Mouse (Mus musculus): ENCODE measurements around the gene Wfdc12.
"Not testable (repeated sequence)": the region's sequence is repeated elsewhere in the genome, so short reads cannot be mapped to it uniquely, and the experiment has no call there.

Gene Wfdc12

DNA sequence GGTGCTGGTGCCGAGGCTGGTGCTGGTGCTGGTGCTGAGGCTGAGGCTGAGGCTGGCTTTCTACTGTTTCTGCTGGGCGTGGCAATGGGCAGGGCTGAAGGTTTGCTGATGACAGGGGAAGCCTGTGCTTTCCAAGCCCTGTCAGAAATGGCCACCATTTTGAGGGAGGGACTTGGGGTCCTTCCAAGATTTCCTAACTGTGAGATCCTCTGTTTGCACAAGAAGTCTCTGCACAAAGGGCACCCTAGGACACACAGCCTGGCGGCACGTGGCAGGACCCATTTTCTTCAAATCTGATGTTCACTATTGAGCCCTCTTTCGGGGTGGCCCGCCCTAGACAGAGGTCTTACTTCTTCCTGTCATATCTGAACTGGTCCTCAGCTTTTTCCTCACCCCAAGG is at the start of gene Wfdc12:
Gene Wfdc12, minus strand, starts transcription at position 33 of the 400 bp plus-strand sequence.
- in situ Hi-C loops (cut with MboI, MseI): no loop called here

DNA sequence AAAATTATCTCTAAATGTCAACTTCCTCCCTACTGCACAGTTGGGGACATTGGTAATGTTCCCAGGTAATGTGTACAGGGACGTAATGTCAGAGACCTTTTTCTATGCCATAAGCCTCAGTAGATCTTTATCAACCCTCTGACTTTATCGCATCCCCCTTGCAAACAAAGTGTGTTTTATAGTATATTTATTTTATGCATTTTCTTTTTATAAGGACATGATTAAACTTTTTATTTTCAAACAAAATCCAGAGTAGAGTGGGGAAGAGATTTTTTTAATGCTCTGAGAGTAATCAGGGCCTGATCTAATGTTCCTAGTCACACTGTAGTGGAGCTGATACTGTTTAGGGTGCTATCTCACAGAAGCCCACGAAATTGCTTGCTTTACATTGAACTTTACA is 48.0 kb upstream of the Wfdc12 start, which contains the start of gene Svs2:
Gene Svs2, minus strand, starts transcription at position 101 of the 400 bp plus-strand sequence.
- in situ Hi-C loops (cut with MboI, MseI): no loop called here

DNA sequence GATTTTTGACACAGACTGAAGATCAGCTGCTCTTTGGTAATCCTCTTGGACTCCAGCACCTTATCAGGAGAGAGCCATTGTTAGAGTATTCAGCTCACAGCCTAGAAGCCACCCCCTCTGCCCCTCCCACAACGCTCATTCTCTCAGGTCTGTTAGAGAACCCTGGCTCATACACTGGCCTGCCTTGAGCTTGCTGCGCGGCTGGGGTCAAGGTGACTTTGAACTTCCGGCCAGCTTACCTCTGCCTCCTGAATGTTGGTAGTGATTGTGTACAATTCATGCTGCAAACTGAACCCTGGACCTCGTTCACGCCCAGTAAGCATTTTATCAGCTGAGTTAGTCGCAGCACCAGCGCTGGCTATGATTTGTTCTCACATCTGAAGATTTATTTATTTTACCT is 42.3 kb upstream of the Wfdc12 start:
- in situ Hi-C loops (cut with MboI, MseI): no loop called here

DNA sequence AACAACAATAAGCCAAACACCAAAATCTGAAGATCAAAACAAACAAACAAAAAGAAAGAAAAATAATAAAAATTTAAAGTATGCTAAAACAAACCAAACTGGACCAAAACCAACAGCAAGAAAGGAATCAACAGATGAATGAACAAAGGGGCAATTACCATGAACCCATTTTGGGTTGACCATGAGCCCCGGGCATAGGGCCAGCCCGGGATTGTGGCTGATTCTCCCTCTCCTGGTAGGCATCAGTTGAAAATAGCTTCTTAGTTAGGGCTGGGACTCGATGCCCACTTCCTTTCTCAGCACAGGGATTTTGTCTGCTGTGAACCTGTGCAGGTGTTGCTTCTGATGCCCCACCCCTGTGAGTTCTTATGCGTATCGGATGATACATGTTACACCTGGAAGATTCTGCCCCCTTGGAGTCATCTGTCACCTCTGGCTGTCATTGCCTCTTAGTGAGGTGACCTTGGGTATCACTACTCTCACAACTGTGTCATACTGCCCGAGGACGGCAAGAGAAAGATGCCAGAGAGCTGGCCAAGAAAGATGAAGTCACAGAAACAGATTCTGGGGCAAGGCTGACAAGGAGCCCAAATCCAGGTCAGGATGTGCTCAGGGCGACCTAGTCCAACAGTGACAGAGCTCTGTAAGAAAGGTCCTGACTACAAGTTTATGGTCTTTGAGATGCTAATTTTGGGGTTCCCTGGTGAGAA is 38.1 kb upstream of the Wfdc12 start:
- in situ Hi-C loops (cut with MboI, MseI): no loop called here

DNA sequence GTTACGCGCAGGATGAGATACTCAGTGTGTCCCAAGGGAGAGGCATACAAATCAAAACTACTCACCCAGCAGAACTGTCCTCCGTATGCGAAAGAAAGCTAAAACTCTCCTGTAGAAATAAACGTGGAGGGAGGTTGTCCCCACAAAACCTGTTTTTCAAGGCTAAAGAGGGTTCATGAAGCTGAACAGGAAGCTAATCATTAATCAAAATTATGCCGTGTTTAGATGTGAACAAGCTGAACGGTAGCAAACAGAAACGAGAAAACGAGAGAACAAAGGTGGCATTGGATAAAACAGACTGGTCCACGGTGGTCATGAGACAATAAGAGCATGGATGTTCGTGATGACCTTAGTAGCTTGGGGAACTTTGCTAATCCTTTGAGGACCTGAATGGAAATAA is 31.1 kb upstream of the Wfdc12 start, which contains the start of gene Wfdc15b:
Gene Wfdc15b, minus strand, starts transcription at position 139 of the 400 bp plus-strand sequence.
- in situ Hi-C loops (cut with MboI, MseI): no loop called here

DNA sequence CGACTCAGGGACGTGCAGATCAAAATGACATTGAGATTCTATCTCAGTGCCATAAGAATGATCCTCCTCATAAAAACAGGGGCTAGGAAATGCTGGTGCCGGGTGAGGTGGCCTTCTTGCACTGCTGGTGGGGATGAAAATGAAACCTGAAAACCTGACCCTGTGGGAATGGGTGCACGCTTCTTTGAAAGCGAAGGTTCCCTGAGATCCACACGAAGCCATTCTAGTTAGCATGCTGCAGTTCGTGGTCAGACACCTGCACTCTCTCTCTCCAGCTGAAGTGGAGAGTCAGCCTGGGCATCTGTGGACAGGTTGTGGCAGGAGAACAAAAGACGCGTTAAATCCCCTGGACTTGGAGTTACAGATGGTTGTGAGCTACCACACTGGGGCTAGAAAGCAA is 28.9 kb upstream of the Wfdc12 start:
- in situ Hi-C loops (cut with MboI, MseI): no loop called here

DNA sequence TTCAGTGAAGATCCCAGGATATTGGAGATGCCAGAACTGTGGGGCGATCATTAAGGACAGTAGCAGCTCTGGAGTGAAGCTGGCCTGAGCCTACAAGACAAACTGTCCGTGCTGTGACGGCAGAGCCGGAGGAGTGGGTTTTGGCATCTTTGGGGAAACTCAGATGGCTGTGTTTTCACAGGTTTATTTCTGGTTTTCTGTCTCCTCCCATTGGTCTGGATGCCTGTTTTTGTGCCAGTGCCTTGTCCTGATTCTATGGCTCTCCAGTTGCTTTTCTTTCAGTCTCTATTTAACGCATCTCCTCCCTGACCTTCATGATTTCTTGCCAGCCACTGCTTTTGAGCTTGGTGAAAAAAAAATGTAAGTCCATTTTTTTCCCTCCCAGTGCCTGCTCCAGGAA is 22.3 kb upstream of the Wfdc12 start:
- in situ Hi-C loops (cut with MboI, MseI): no loop called here

DNA sequence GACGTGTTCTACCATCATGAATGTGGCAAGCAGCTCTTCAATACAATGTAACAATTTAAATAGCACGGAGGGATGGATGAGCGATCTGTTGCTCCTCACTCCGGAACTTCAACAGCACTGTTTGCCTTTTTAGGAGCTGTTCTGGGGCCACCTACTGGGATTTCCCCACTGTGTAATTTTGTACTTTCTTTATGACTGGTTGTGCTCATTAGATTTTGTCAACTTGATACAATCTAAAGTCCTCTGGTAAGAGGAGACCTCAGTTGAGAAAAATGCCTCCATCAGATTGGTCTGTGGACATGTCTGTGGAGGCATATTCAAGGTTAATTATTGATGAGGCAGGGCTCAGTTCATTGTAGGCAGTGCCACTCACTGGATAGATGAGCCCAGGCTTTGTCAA is 20.5 kb upstream of the Wfdc12 start:
- in situ Hi-C loops (cut with MboI, MseI): no loop called here

DNA sequence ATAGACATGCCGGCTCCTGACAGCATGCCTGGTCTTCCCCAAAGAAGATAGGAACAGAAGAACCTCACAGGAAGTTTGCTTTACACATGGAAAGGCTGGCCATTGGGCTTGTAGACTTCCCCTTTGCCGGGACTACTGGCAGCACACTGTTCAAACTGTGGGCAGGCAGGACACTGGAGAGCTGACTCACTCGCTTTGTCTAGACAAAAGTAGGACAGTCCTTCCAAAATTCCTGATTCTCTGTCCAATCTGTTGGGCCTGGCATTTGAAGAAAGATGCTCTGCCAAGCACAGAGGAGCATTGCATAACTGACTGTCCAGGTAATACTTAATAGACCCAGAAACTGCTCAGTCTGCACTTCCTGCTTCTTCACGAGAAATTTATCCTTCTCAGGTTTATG is 16.3 kb upstream of the Wfdc12 start:
- in situ Hi-C loops (cut with MboI, MseI): no loop called here

DNA sequence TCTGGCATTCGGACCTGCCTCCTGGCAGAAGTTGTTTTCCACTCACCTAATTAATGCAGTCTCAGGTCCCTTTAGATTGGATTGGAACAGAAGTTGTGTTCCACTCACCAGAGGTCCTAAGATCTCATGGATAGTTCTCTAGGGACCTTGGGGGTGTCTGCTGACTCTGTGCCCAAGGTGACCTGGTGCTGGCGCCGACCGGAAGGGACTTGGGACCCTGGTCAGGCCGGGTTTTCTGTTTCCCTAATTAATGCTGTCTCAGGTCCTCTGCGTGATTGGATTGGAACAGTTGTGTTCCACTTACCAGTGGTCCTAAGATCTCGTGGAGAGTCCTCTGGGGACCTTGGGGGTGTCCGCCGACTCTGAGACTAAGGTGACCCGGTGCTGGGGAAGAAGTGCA is 15.6 kb upstream of the Wfdc12 start:
- in situ Hi-C loops (cut with MboI, MseI): not testable (repeated sequence)

DNA sequence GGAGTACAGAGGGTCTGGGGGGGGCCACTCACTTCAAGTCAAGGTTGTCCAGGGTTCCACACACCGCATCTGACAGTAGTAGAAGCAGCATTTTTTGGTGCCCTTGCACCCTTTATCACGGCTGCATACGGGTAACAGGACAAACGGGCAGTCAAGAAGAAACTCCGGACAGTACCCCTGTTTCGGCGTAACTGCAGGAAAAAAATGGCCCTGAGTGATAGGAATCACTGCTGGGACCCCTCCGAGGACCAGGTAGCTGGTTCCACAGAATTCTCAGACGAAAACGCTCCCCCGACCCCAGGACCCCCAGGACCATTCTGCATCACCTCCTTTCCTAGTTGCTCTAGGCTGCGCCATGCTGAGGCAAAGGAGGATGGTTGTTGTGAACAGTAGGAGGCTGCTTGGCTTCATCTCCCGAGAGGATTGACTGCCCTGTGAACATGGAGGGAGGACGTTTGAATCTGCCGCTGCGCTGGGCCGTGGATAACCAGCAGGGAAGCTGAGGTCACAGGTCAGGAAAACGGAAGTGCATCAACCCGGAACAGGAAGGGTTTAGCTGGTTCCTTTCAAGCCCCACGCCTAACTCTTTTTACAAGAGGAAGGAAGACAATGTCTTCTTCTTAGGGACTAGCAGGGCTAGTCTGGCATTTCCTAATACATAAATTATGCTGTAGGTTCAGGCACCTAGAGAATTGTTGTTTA is 9.4 kb upstream of the Wfdc12 start, which contains the start of gene Wfdc15a:
Gene Wfdc15a, minus strand, starts transcription at position 505 of the 702 bp plus-strand sequence.
- in situ Hi-C loops (cut with MboI, MseI): no loop called here

DNA sequence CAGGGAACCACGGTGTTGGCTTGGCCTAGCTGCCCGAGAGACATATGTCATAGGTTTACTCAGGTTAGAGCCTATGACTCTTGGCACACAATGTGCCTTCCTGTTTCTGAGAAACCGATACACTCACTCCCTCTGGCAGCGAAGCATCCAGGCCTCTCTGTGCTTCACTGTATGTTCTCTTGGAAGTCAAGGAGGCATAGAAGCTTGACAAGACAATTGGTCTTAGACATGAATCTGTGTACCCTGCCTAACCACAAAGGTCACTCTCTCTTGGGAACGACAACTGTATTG is 6.2 kb upstream of the Wfdc12 start:
- in situ Hi-C loops (cut with MboI, MseI): no loop called here

DNA sequence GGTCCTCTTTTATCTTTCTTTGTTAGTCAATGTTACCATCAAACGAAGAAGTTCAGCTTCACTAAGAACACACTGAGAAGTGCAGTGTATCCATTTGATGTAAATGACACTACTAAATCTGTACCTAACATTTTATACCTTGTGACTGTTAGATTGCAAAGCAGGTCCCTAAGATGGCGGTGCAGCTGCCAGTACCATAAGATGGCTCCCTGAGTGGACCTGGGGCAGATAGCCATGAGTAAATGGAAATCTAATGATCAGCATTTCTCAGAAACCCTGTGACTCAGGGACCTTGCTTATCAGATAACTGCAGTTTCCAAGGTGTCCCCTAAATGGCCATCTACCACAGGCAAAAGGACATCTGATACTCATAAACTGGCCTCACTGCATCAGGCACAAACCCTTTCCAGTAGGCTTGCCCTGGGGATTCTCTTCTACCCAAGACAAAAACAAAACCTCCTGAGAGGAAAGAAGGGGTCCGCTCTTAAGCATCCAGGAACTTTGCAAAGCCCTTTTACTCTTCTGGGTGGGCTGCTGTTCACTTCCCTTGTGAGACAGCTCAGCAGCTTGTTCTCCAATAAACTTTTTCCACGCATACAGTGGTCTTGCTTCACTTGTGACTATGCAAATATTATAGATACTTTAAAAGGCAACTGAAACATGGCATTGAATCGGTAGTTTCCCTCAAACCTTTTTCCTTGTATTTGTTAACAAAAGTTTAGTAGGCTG is 5.7 kb upstream of the Wfdc12 start:
- in situ Hi-C loops (cut with MboI, MseI): no loop called here

DNA sequence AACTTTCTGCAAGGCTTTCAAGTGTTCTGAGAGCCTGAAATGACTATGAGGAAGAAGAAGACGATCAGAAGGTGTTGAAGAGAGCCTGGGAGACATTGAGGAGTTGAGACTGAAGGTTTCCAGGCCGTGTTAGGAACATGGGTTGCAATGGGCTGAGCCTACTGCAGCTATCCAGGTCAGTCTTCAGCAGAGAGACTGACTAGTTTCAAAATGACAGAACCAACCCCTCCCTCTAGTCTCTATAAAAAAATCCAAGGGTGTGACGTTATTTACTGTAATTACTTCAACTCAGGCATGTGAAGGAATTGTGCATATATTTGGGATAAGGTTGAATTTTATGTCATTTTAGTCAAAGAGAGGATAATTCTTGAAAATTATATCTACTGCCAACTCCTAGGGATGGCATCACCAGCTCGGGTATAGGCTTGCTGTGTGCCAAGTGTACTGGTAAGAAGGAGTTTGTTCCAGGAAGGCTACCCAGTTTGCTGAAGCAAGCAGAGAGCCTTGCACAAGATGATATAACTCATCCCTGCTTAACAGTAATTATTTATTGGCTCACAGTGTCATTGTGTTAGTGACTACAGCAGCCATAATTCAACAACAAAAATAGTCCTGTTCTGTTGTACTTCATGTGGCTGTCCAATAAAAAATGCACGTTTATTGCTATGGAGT is 4.7 kb upstream of the Wfdc12 start:
- in situ Hi-C loops (cut with MboI, MseI): no loop called here

DNA sequence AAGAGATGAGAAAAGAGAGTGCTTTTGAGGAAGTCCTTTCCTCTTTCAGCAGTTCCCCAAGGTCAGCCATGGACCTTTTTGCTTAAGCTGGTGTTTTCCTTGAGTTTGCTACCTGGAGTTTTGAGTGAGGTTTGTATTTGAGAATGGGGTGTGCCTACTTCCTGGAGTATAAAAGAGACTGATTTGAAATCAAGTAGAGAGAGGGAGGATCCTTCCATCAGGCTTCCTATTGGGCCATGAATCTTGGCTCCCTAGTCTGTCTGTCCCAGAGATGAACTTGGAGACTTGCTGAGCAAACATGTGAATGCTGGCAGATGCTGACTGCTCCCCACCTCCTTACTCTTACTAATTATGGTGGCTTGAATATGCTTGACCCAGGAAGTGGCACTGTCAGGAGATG is 1.9 kb upstream of the Wfdc12 start:
- in situ Hi-C loops (cut with MboI, MseI): no loop called here

DNA sequence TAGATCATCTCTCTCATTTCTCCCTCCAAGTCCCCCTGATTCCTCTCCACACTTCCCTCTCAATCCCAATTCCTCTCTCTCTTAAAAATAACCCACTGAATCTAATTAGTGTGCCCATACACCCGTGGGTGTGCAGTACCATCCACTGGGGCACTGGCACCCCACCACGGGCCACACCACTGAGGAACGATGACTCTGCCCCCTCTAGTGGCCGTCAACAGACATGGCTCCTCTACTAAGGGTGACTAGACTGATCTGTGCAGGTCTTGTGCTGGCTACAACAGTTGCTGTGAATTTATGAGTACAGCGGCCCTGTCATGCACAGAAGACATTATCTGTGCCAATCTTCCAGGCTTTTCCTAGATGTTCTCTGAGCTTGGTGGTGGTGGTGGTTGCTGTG is 1.7 kb downstream of the Wfdc12 start:
- in situ Hi-C loops (cut with MboI, MseI): loop anchor here (10.0 kb wide), 1 partner anchor 84 kb away; no protein-coding TSS in a partner anchor

DNA sequence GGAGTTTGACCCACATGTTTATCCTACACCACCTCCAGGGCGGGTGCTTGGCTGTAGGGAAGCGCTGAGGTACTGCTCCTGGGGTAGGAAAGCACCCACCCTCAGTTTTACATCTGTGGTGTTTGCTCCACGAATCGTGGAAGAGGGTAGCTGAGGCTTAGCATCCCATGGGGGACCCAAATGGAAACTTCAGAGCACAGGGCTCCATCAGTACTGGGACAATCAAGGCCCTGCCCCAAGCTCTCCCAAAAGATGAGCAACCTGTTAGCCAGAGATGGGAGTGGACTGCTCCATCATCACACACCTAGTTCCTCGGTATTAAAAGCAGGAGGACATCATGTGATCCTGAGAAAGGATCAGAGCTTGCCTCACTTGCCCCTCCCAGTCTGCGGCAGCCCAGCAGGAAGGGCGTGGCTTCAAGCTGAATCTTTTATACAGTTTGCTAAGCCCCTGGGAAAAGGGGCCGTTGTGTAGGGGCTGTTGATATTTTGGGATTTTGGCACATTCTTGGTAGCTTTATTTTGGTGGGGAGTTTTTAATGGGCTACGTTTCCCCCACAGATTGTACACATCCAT is 6.2 kb downstream of the Wfdc12 start:
- in situ Hi-C loops (cut with MboI, MseI): loop anchor here (10.0 kb wide), 1 partner anchor 79 kb away; no protein-coding TSS in a partner anchor

DNA sequence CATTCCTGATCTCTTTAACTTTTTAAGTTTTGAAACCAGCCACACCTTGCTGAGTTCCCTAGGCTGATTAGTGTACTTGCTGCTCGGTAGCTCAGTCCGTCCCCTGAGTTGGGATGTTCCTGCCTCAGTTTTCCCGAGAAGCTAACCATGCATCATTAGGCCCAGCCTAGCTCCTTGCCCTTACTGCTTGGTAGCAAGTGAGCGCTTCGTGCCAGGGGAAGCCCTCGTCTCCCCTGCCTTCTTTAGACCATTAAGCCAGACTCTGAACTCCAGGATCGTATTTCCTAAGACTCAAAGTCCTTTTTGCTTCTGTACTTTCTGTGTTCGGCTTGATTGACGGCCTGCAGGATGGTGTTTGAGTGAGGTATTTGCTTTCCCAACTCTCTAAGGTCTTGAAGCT is 7.1 kb downstream of the Wfdc12 start:
- in situ Hi-C loops (cut with MboI, MseI): loop anchor here (10.0 kb wide), 1 partner anchor 79 kb away; no protein-coding TSS in a partner anchor

DNA sequence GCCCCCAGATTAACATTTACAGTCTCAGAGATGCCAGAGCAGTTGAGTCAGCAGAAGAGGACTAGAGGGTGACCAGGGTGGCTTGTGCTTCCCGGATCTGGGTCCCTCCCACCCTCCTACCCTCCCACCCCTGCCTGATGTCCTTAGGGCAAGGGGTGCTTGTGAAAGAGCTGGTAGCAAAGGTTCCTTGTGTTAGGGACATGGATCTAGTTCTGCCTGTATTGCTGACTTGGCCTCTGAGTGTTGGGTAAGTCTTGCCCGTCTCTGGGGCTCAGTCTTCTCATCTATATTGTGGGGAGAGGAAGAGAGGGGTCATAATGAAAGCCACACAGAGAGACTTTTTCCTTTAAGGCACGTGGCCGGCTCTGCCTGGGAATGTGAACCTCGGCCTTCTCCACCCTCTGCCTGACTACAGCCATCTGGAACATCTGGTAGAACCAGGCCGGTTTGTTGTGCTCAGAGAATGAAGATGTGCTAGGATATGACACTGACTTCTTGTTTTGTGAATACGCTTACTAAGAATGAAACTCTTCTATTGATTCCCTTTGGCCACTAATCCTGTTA is 7.6 kb downstream of the Wfdc12 start, which contains the start of gene Wfdc5:
Gene Wfdc5, minus strand, starts transcription at position 51 of the 564 bp plus-strand sequence.
- in situ Hi-C loops (cut with MboI, MseI): loop anchor here (10.0 kb wide), 1 partner anchor 78 kb away; no protein-coding TSS in a partner anchor

DNA sequence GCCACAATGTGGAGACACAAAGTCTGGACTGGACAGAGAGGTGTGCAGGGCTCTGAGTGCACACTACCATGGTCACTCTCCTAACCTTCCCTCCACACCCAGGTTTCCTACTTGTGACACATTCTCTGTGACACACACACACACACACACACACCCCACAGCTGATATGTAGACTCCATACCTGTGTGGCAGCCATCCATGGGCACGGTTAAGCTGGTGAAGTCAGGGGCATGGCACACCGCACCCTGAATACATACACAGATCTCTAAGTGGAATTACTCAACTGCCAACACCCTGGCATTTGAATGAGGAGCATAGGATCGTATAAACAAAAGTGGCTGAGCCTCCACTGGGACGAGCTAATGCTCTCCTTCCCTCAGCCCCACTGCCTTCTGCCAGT is 9.6 kb downstream of the Wfdc12 start:
- in situ Hi-C loops (cut with MboI, MseI): loop anchor here (10.0 kb wide), 1 partner anchor 76 kb away; no protein-coding TSS in a partner anchor

DNA sequence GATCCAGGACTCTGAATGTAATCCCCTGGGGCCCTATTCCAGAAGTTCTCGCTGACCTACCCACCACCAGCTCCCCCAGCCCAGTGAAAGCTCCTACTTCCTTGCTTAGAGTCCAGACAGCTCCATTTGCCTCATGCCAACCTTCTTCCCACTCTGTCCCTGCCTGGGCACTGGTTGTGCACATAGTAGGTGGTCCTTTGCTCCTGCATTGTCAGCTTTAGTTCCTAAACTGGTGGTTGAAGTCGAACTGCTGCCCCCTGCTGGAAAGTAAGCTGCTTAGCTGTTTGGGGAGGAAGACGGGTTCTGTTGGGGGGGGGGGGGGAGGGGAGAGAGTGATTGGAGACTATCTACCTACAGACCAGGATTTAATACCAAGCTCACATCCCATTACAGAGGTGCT is 10.3 kb downstream of the Wfdc12 start:
- in situ Hi-C loops (cut with MboI, MseI): loop anchor here (10.0 kb wide), 1 partner anchor 75 kb away; no protein-coding TSS in a partner anchor

All from regulatory T cell (primary cell).